Mouse (Mus musculus) cerebellum, postnatal 14 days (tissue): ENCODE results near the gene Muc20.

ENCODE experiments used
- DNase-seq, 2 experiments: peaks; one replicate each; pipeline ENCODE4 v3.0.0; 2021; ENCODE audit warnings: mixed read lengths in 2 of 2

Muc20 gene

GRCm38 (mm10) chr16:32795177-32795576, 2.1 kb downstream of the Muc20 start:
- no peak for DNase-seq

GRCm38 (mm10) chr16:32790056-32790455, 7.2 kb downstream of the Muc20 start:
- no peak for DNase-seq

- peak in 1 of 2 experiments; percentile 22 for DNase-seq
Observed at GRCm38 (mm10) chr16:32784840-32785239, 12.4 kb downstream of the Muc20 start.

DNA sequence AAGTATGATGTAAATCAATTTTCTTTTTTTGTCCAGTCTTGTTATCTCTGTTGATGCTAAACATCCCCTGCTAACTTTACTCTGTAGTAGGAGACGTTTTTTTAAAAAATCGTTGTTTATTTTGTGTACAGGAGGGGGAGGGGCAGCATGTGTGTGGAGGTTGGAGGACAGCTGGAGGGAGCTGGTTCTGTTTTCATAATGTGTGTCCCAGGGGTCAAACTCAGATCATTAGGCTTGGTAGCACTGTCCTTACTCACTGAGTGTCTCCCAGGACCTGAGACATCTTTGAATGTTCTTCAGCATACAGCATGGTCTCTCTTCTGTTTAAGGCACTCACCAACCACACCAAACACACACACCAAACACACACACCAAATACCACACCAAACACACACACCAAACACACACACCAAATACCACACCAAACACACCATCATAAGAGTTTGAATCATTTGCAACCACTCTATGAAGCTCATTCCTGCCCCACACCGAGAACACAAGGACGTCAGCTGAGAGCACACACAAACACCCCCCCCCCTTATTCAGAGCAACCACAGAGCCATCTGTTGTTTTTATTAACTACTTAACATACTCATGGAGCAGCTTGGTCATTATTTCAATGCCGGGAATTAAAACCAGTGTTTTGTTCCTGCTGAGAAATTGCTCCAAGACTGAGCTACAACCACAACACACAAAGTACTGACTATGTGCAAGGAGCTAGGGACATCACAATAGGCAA, 13.7 kb downstream of the Muc20 start:
- DNase-seq: no peak

DNA sequence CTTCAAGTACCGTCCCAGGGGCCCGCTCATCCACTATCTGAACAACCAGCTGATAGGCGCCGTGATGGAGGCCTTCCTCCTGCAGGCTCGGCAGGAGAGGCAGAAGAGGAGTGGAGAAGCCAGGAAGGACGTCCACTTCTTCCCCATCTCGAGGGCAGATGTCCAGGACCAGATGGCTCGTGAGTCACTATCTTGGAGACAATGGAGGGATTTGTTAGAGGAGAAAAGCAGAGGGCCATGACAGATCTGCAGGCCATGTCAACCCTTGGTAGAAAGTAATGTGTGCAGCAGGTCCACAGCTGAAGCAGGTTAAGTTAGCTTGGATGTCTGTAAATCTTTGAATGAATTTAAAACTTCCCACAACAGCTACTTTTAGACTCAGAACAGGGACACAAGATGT, 18.3 kb downstream of the Muc20 start:
- peak in 1 of 2 experiments; percentile 17 for DNase-seq

DNA sequence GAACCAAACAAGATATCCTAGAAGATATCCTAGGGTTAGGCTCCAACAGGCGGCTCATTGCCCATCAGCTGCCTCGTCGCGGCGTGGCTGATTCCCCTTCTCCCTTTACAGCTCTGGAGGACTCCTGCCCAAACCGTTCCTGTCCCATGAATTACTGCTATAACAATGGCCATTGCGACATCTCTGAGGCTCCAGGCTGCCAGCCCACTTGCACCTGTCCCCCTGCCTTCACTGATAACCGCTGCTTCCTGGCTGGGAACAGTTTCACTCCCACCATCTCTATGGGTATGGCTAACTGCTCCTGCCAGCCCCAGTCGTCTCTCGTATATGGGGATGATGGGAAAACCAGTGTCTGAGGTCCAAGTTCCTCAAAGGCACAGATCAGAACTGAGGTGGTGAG, 20.6 kb downstream of the Muc20 start:
- no peak for DNase-seq

DNA sequence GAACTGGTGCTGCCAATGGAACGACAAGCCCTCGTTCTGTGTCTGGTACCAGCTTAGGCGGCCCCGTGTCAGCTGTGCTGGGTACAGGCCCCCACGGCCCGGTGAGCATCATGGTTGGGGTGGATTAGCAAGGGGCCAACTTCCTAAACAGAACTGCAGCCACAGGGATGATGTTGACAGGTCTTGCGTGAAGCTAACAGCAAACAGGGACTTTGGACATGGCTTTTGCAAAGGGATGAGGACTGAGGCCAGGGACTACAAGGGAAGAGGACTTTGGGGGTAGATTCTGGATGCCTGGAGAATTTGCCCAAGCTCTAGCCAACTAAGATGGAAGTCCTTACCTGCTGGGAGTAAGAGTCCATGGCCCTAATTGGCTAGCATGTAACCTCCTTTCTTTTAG, 30.3 kb downstream of the Muc20 start:
- no peak for DNase-seq

DNA sequence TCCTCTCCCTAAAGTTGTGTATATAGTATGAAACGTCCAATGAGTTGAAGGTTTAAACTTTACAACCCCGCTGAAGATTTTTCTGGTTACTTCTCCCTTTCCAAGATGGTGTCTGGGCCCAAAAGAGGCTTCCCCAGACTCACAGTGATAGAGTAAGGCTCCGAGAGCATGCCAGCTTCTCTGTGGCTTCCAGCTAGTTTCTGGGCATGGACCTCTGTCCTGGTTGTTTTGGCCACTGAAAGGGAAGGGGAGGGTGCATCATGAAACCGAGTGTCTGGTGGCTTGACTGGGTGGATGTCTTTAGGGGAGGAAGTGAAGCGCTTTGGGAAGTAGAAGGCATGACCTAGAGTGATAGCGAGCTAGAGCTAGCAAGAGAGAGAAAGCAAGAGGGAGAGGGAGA, 32.3 kb downstream of the Muc20 start:
- DNase-seq: peak; percentile 43 to 44

- DNase-seq: no peak
Observed at GRCm38 (mm10) chr16:32764550-32764949, 32.7 kb downstream of the Muc20 start.

DNA sequence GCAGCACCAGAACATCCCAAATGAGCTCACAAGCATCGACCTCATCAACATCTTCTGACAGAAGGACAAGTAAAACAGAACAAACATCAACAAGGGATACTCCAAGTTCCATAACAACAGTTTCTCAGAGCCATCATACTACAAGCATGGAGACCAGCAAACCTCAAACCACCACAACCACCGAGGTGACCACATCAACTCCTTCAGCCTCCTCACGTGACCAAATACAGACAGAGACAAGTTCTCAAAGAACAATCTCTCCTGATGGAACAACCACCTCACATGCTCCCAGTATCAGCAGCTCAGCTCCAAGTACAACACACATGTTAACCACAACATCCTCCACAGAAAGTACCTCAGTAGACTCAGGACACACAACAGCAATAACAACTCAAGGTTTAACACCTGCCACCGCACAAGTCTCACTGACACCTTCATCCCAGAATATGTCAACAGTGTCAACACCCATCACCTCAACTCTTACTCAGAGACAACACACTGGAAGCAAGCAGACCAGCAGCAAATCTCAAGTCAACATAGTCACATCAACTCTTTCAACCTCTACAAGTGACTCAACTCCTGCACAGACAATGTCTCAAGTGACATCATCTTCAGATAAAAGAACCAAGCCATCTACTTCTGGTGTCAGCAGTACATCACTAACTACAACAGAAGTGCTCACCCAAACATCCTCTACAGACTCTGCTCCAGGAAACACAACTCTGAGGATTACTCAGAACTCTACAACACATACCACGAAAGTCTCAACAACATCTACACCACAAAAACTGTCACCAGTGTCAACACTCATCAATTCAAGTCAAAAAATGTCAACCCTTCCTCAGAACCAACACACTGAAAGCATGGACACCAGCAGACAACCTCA, 46.8 kb downstream of the Muc20 start:
- no peak for DNase-seq

GRCm38 (mm10) chr16:32745852-32746251, 51.4 kb downstream of the Muc20 start:
- no peak for DNase-seq

GRCm38 (mm10) chr16:32742712-32743111, 54.5 kb downstream of the Muc20 start:
- no peak for DNase-seq

GRCm38 (mm10) chr16:32741366-32741765, 55.9 kb downstream of the Muc20 start:
- DNase-seq: no peak

- DNase-seq: no peak
Observed at GRCm38 (mm10) chr16:32740003-32740663, 57.1 kb downstream of the Muc20 start.

DNA sequence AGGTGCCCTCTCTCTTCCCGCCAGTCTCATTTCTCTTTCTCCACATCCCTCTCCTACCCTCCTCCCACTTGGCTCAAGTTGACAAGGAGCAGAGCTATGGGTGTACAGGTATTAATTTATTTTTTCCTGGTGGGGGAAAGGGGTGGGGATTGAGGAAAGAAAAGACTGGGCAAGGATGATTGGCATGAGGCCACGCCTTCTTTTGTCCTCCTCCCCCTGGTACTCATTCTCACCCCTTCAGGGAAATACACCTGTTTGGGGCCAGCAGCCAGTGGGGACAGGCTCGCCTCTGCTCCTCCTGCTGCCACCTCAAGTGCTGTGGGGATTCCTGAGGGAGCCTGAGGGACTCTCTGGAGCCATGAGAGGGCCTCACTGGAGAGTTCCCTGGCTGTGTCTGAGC, 61.2 kb downstream of the Muc20 start:
- DNase-seq: no peak

- DNase-seq: no peak
Observed at GRCm38 (mm10) chr16:32735586-32735985, 61.6 kb downstream of the Muc20 start, which contains the start of gene Muc4. Gene Muc4 (plus strand): TSS chr16:32735886.

GRCm38 (mm10) chr16:32733213-32733612, 64.0 kb downstream of the Muc20 start:
- no peak for DNase-seq

GRCm38 (mm10) chr16:32728730-32729129, 68.5 kb downstream of the Muc20 start:
- no peak for DNase-seq

DNA sequence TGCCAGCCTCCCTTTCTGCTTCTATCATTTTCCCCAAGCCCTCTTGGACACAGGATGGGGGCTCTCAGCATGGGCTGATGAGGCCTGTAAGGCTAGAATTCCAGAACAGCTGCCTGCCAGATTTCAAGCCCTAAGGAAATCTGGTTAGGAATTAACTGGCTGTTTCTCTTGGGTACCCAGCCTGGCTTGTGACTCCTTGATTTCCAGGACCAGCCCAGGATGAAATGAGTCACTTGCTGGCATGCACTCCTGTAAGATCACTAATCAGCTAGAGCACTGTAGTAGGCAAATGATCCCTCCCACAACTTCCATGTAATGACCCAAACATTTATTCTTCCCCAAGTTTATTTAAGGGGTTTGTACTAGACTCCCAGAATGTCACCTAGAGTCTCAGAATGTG, 69.0 kb downstream of the Muc20 start:
- DNase-seq: no peak
